Mouse (Mus musculus): ENCODE measurements around the gene Tenm1.

DNA sequence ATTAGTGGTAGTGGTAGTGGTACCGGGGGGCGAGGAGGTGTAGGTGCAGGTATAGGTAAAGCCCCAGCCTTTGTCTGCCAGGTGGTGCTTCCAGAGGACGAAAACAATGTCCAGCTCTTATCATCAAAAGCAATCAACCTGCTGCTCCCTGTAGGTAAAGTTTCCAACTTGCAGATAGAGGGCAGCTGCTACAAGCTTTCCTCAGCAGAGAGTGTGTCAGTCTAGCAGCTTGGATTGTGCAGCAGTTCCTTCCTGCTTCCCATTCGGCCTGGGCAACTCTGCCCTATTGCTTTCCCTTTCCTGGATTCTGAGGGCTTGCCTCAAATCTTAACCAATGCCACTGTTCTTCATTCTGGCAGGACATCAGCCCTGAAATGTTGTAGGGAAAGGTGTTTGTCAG, 870.2 kb downstream of the Tenm1 start:
- TF ChIP-seq POLR2A (IDR thresholded peaks at IDR 0.05; ENCODE audit: low read depth, low read length): no peak
- TF ChIP-seq CTCF (IDR thresholded peaks at IDR 0.05; ENCODE audit: extremely low read depth, insufficient read length, insufficient replicate concordance, low read depth, low read length): no peak

Measured in small intestine, adult 2 months (tissue).